Mouse (Mus musculus) MEL (cell line): ENCODE data around the gene Krtdap. TPM values are rescaled to one million over a fixed set of nuclear protein-coding genes. Genes with fewer than 3 reads are reported as not detected.
A peak's percentile ranks its signal among the peaks of the same experiment; 100 is the strongest.

Experiments used
- DNase-seq: peaks from one replicate; pipeline ENCODE4 v3.0.0; 2011; ENCODE audit warnings: low read depth, low spot score
- H3K27ac ChIP-seq: 2 replicates; pipeline ENCODE4 v1.5.1; 2012; ENCODE audit warnings: low read depth, mild to moderate bottlenecking, control low read depth, low read length, moderate library complexity; ENCODE audit not compliant: control insufficient read depth
- H3K27me3 ChIP-seq, 2 experiments: fragments of 150-350 bp in 1 of 2; sonication (generic) in 1 of 2; 2 replicates each; pipeline ENCODE4 v1.6.1; 2012; ENCODE audit warnings: low read length in 2 of 2, mild to moderate bottlenecking in 2 of 2, improper control_type of control experiment in 1 of 2, moderate library complexity in 1 of 2; ENCODE audit not compliant: insufficient read depth in 2 of 2, control insufficient read depth in 1 of 2
- H3K36me3 ChIP-seq, 2 experiments: 2 replicates each; pipeline ENCODE4 v1.6.1; 2012 to 2014; ENCODE audit warnings: low read length in 2 of 2, improper control_type of control experiment in 1 of 2, inconsistent platforms in 1 of 2, mild to moderate bottlenecking in 1 of 2; ENCODE audit not compliant: insufficient read depth in 2 of 2, control insufficient read depth in 1 of 2
- H3K4me1 ChIP-seq, 2 experiments: fragments of 150-350 bp in 1 of 2; sonication (generic) in 1 of 2; 2 replicates each; pipeline ENCODE4 v1.6.1; 2012; ENCODE audit warnings: low read length in 2 of 2, improper control_type of control experiment in 1 of 2, mild to moderate bottlenecking in 1 of 2; ENCODE audit not compliant: insufficient read depth in 2 of 2, control insufficient read depth in 1 of 2
- H3K4me3 ChIP-seq, 2 experiments: fragments of 150-350 bp in 1 of 2; sonication (generic) in 1 of 2; 2 replicates each; pipeline ENCODE4 v1.5.1; 2012; ENCODE audit warnings: low read depth in 2 of 2, low read length in 2 of 2, mild to moderate bottlenecking in 2 of 2, moderate library complexity in 2 of 2, control low read depth in 1 of 2, improper control_type of control experiment in 1 of 2; ENCODE audit not compliant: control insufficient read depth in 1 of 2, insufficient read depth in 1 of 2
- H3K79me2 ChIP-seq: 2 replicates; pipeline ENCODE4 v1.6.1; 2012; ENCODE audit warnings: mild to moderate bottlenecking, low read length, moderate library complexity; ENCODE audit not compliant: control insufficient read depth, poor library complexity, insufficient read depth
- H3K9ac ChIP-seq: 2 replicates; pipeline ENCODE4 v1.6.1; 2012; ENCODE audit warnings: low read depth, mild to moderate bottlenecking, control low read depth, low read length, moderate library complexity; ENCODE audit not compliant: control insufficient read depth, poor library complexity, severe bottlenecking
- H3K9me3 ChIP-seq: fragments of 150-350 bp; sonication (generic); replicated peaks from 2 replicates; pipeline ENCODE4 v1.6.1; 2012; ENCODE audit warnings: mild to moderate bottlenecking, low read length, improper control_type of control experiment, moderate library complexity; ENCODE audit not compliant: insufficient read depth
- CHD1 ChIP-seq: IDR thresholded peaks from 2 replicates; pipeline ENCODE4 v1.6.1; 2012; ENCODE audit warnings: low read depth, mild to moderate bottlenecking, inconsistent platforms, low read length, improper control_type of control experiment
- CTCF ChIP-seq, 3 experiments: IDR thresholded peaks in 2 of 3; conservative IDR thresholded peaks in 1 of 3; 2 replicates each; pipeline ENCODE4 v1.5.1; 2011 to 2012; ENCODE audit warnings: low read length in 3 of 3, low read depth in 2 of 3, mild to moderate bottlenecking in 2 of 3, improper control_type of control experiment in 1 of 3, inconsistent platforms in 1 of 3, mixed read lengths in 1 of 3, moderate library complexity in 1 of 3; ENCODE audit not compliant: control insufficient read depth in 1 of 3, insufficient read depth in 1 of 3, poor library complexity in 1 of 3, severe bottlenecking in 1 of 3
- ELF1 ChIP-seq: IDR thresholded peaks from 2 replicates; pipeline ENCODE4 v1.6.1; 2014; ENCODE audit warnings: low read depth, mild to moderate bottlenecking, inconsistent platforms, low read length, improper control_type of control experiment, moderate library complexity
- EP300 ChIP-seq, 2 experiments: IDR thresholded peaks; 2 replicates each; pipeline ENCODE4 v1.6.1; 2011; ENCODE audit warnings: improper control_type of control experiment in 2 of 2, low read length in 2 of 2, low read depth in 1 of 2, mild to moderate bottlenecking in 1 of 2
- GABPA ChIP-seq: IDR thresholded peaks from 2 replicates; pipeline ENCODE4 v1.6.1; 2012; ENCODE audit warnings: low read depth, mild to moderate bottlenecking, inconsistent platforms, low read length, improper control_type of control experiment, moderate library complexity
- GATA1 ChIP-seq: IDR thresholded peaks from 2 replicates; pipeline ENCODE4 v1.6.1; 2011; ENCODE audit warnings: low read depth, low read length, improper control_type of control experiment
- HCFC1 ChIP-seq: IDR thresholded peaks from 2 replicates; pipeline ENCODE4 v1.6.1; 2012; ENCODE audit warnings: low read depth, mild to moderate bottlenecking, inconsistent platforms, low read length, improper control_type of control experiment, moderate library complexity
- POLR2AphosphoS5 ChIP-seq: IDR thresholded peaks from 2 replicates; pipeline ENCODE4 v1.6.1; 2012; ENCODE audit warnings: low read depth, borderline replicate concordance, mild to moderate bottlenecking, inconsistent platforms, low read length, moderate library complexity, mixed read lengths
- RAD21 ChIP-seq: IDR thresholded peaks from 2 replicates; pipeline ENCODE4 v1.6.1; 2011; ENCODE audit warnings: mild to moderate bottlenecking, low read depth, low read length, improper control_type of control experiment
- SMC3 ChIP-seq: IDR thresholded peaks from 2 replicates; pipeline ENCODE4 v1.6.1; 2011; ENCODE audit warnings: low read depth, low read length, improper control_type of control experiment
- UBTF ChIP-seq: IDR thresholded peaks from 2 replicates; pipeline ENCODE4 v1.6.1; 2012; ENCODE audit warnings: low read depth, mild to moderate bottlenecking, inconsistent platforms, low read length, improper control_type of control experiment, moderate library complexity, borderline replicate concordance; ENCODE audit not compliant: insufficient read depth
- USF2 ChIP-seq, 2 experiments: IDR thresholded peaks; 2 replicates each; pipeline ENCODE4 v1.6.1; 2011 to 2012; ENCODE audit warnings: improper control_type of control experiment in 2 of 2, low read length in 2 of 2, borderline replicate concordance in 1 of 2, inconsistent platforms in 1 of 2, low read depth in 1 of 2, mild to moderate bottlenecking in 1 of 2; ENCODE audit not compliant: insufficient read depth in 1 of 2
- ZC3H11A ChIP-seq: IDR thresholded peaks from 2 replicates; pipeline ENCODE4 v1.6.1; 2012; ENCODE audit warnings: low read depth, mild to moderate bottlenecking, inconsistent platforms, low read length, improper control_type of control experiment
- ZKSCAN1 ChIP-seq: IDR thresholded peaks from 2 replicates; pipeline ENCODE4 v1.6.1; 2012; ENCODE audit warnings: low read depth, mild to moderate bottlenecking, inconsistent platforms, low read length, improper control_type of control experiment, moderate library complexity
- ZMIZ1 ChIP-seq: IDR thresholded peaks from 2 replicates; pipeline ENCODE4 v1.6.1; 2012; ENCODE audit warnings: low read depth, mild to moderate bottlenecking, inconsistent platforms, low read length, improper control_type of control experiment, moderate library complexity
- polyA plus RNA-seq, 2 experiments: library from polyadenylated mRNA; stranded (reverse) in 1 of 2; unstranded in 1 of 2; fragments of >175 nt in 1 of 2; fragments of >200 nt in 1 of 2; gene quantifications; 2 replicates each; pipeline versions ENCODE4 v1.2.1 to v1.2.4; 2012; ENCODE audit warnings: low replicate concordance in 2 of 2, low read depth in 1 of 2; ENCODE audit not compliant: insufficient read length in 2 of 2, insufficient read depth in 1 of 2, missing spikeins in 1 of 2
- total RNA-seq: library from RNA; depleted of rRNA; stranded (reverse); fragments of 300-350 nt; gene quantifications from 2 replicates; pipeline ENCODE4 v1.2.3, GENCODE M21; 2012

The Krtdap gene
- total and polyA plus RNA-seq, 3 experiments: not detected

GRCm38 (mm10) chr7:30777911-30778310, 9.8 kb upstream of the Krtdap start:
- TF ChIP-seq HCFC1: no peak
- TF ChIP-seq POLR2AphosphoS5: no peak
- no peak for TF ChIP-seq ZKSCAN1
- no peak for TF ChIP-seq UBTF
- no peak for TF ChIP-seq CHD1
- TF ChIP-seq GABPA: no peak
- no peak for TF ChIP-seq GATA1
- no peak for TF ChIP-seq USF2 (IDR thresholded peaks at IDR 0.05; ENCODE audit: borderline replicate concordance in 1 of 2, insufficient read depth in 1 of 2, low read depth in 1 of 2, low read length in 2 of 2)
- TF ChIP-seq EP300 (IDR thresholded peaks at IDR 0.05; ENCODE audit: low read depth in 1 of 2, low read length in 2 of 2): no peak
- no peak for TF ChIP-seq ELF1
- Histone ChIP-seq H3K9me3 (no peaks in the 10 kb centered on the region), H3K9ac (no peak overlapping the region), H3K4me1 (peaks cover 0 to 5% of the 10 kb centered on the region in 2 experiments; a peak in 1 of 4 replicates), H3K27ac (no peak overlapping the region), H3K27me3 (no peaks in the 10 kb centered on the region), H3K36me3 (no peaks in the 10 kb centered on the region), H3K4me3 (no peak overlapping the region), H3K79me2 (no peaks in the 10 kb centered on the region)
- no peak for DNase-seq

DNA sequence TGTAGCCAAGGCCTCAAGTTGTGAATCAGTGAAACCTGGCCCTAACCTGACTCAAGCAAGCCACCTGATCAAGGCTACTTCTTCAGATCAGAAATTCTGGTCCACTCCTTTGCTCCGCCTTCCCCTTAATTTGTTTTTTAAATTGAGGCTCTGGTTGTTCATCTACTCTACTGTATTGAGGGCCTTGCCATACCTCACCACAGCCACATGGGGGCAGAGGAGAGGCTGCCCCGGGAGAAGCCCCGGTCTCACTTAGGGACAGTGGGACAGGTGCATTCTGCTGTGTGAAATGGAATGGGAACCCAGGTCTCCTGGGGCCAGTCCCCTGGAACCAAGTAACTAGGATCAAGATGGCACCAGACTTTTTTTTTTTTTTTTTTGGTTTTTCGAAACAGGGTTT, 5.9 kb upstream of the Krtdap start:
- H3K4me3 ChIP-seq: peak overlapping the region; percentile 16 to 25; a peak in 3 of 4 replicates
- H3K9ac ChIP-seq: peak overlapping the region; percentile 58
- no peak overlapping the region for H3K27ac ChIP-seq
- H3K4me1 ChIP-seq: peaks cover 0 to 5% of the 10 kb centered on the region in 2 experiments; a peak in 1 of 4 replicates
- DNase-seq: peak; percentile 67
- no peaks in the 10 kb centered on the region for H3K79me2 ChIP-seq
- no peaks in the 10 kb centered on the region for H3K9me3 ChIP-seq
- peak; percentile 89 for TF ChIP-seq SMC3
- peak; percentile 72 to 82 (median 77) for TF ChIP-seq CTCF (IDR thresholded peaks at IDR 0.05 in 2 of 3, conservative IDR thresholded peaks at IDR 0.05 in 1 of 3; ENCODE audit: control insufficient read depth in 1 of 3, insufficient read depth in 1 of 3, low read depth in 2 of 3, low read length in 3 of 3, poor library complexity in 1 of 3, severe bottlenecking in 1 of 3)
- peak; percentile 53 for TF ChIP-seq RAD21
- no peak for TF ChIP-seq ZMIZ1
- TF ChIP-seq ZC3H11A: peak; percentile 46
- TF ChIP-seq, all 39 proteins: peak for 4
- H3K27me3 ChIP-seq: peaks cover 0 to 5% of the 10 kb centered on the region in 2 experiments; a peak in 3 of 4 replicates
- no peaks in the 10 kb centered on the region for H3K36me3 ChIP-seq
